Mouse (Mus musculus) urinary bladder, adult 2 months (tissue): ENCODE data around the gene Pla2g5. TPM values are rescaled to one million over a fixed set of nuclear protein-coding genes. Genes with fewer than 3 reads are reported as not detected.

ENCODE experiments used
- DNase-seq: peaks from one replicate; pipeline ENCODE4 v3.0.0; 2022; ENCODE audit warnings: low spot score
- polyA plus RNA-seq: library from polyadenylated mRNA; depleted of rRNA; stranded (reverse); fragments of >200 nt; gene quantifications from 2 replicates; pipeline ENCODE4 v1.2.3, GENCODE M21; 2012

The Pla2g5 gene
- polyA plus RNA-seq, 1 experiment, result 0.73 TPM

DNA sequence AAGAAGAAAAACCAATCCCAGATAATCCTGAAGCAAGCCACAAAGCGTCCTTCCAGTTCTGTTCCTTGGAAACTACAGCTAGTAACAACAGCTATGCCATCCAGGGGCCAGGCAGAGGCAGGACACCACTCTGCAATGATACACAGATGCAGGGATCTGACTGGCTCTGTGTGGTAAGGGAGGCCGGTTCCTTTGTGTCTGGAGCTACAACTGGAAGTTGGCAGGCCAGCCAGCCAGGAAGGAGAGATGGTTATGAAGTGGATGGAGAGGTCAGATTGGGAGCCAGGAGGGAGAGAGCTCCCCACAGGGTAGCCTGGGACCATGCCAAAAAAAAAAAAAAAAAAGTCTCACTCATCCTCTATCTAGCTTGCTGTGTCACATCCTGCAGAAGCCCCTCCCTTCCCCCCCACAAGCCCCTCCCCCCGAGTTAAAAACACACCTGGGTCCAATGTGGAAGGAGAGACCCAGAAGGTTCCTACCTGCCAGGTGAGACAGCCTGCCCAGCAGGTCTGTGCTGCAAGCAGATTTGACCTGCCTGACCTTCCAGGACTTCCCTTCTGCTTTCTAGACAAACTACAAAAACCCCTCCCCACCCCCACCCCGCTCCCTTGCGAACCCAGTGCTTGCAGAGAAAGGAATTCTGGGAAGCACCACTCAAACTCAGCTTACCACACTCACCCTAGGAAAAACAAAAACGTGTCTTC is 66.6 kb downstream of the Pla2g5 start:
- DNase-seq, result no peak

DNA sequence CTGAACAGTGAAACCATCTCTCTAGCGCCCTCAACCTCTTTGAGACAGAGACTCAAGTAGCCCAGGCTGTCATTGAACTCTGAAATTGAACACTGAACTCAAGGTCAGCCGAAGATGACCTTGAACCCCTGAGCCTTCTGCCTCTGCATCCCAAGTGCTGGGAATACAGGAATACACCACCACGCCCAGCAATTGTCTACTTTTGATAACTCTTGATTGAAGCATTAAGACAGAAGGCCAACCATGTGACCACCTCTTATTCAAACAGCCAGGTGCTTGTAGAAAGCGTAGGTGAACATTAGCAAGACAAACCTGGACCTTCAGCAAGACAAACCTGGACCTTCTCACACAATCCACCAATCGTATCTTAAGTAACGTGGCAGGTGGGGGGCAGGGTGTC is 68.9 kb downstream of the Pla2g5 start:
- no peak for DNase-seq

DNA sequence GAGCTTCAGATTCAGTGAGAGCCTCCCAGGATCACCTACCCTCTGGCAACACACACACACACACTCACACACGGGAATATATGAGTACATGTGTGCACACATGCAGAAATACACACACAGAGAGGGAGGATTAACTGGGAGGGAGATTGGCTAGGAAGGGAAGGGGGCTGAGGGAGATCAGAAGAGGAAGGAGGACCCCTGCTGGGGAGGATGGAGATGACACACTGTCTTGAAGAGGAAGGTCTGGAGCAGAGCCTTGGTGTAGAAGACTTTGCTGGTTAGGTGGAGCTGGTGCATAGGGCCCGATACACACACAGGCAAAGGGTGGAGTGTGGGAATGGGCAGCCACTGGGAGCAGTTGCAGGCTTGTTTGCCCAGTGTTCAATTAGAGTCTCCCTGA is 70.0 kb downstream of the Pla2g5 start:
- DNase-seq, result no peak

DNA sequence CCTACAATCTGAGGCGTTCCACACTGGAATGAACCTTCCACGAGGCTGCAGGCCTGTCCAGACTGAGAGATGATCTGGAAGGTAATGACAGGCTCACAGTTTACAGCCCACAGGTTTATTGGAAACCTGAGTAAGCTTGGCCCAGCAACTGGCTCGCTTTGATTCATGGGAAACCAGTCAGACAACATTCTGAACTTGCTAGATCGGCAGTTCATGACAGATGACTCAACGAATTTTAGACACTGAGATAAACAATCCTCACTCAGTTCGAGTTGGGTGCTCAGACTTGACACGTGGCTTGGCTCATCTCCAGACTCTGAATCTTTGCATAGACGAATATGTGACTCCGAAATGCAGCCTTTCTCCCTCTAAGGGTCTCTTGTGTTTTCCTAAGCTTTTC is 70.7 kb downstream of the Pla2g5 start:
- no peak for DNase-seq

DNA sequence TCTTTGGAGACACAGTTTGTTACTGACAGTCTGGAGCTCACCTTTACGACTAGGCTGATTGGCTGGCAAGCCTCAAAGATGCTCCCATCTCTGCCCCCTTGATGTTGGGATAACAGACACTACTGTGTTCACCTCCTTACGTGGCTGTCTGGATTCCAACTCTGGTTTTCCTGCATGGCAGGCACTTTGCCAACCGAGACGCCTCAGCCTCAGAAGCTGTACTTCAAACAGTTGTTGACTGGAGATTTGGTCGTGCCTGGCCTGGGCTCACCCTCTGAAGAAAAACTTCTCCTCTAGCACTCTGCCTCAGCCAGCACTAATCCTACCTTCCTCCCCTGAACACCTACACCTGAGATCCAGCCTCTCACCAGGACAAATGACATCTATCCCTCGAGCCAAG is 71.8 kb downstream of the Pla2g5 start:
- DNase-seq, result no peak

DNA sequence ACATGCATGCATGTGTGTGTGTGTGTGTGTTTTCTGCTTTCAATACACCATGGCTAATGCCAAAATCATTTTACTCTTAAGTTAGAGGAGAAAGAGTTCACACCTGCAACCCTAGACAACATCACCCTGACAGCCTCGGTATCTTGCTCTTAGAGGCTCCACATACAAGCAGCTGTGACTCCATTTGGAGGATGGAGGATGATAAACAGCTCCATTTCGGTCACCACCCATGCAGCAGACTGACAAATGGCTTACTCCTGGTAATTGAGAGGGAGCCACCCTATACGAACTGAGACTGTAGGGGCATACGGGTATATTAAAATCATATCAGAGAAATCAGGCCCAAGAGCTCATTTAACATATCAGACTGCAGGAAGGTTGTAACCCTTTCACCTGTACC is 74.9 kb downstream of the Pla2g5 start:
- no peak for DNase-seq

DNA sequence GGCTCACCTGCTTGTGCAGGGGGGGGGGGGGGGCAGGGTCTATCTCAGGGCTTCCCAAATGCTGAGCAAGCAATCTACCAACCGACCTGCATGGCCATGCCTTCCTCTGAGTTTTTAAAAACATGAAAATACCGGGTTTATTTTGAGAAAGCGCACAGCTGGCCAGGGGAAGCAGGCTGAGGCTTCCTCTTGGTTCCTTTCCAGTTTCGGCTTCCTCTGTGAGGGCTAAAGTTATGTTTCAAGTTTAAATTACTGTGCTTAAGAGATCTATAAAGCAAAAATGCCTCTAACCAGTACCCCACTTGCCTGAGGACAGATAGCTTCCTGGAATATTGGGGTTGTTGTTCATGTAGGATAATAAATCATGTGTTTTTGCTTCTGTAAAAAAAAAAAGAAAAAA is 77.1 kb downstream of the Pla2g5 start:
- no peak for DNase-seq

DNA sequence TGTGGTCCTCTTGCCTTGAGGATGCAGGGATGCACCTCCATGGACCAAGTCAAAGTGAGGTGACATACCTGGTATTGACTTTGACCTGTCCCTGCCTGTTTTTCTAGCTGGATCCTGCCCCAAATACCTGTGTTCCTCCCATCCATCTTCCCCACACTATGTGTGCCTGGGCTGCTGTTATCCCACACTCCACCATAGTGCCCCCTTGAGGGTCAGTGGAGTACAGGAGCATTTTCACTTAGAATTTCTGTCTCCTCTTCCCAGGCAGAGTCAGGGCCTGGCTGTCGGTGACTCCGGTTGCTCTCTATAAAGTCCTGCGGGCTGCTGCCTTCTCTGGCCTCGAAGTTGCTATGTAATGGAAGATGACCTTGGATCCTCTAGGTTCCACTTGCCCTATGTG is 77.6 kb downstream of the Pla2g5 start:
- no peak for DNase-seq

DNA sequence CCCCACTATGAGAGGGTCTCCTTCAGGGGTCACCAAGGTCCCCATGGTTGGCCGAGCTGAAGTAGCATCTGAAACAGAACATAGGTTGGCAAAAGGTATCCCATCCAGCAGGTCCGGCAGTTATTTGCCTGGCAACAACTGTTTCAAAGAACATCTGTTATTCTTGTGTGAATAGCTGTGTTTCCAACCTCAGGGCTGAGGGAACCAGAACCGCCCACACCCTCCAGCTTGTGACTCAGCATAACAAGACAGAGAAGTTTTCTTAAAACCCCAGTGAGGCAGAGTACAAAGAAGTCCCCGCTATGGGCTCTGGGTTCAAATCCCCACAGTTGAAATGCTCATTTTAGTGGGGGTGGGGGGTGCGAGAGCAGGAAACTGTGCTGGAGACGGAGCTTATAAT is 81.2 kb downstream of the Pla2g5 start:
- no peak for DNase-seq

DNA sequence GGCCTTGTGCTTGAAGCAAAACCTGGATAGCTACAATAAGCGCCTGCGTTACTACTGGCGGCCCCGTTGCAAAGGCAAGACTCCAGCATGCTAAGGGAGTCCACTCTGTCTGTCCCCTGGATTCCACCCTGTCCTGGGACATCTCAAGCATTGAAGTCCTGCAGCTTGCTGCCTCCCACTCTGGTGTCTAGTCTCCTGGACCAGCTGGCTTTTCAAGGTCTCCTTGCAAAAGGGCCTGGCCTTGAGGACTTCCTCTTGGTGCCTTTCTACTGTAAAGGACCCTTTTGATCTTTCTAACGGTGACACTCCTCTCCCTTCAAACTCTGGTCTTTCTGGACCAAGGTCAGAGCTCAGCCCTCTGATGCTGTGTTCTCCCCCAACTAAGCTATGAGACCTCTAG is 83.0 kb downstream of the Pla2g5 start:
- no peak for DNase-seq

DNA sequence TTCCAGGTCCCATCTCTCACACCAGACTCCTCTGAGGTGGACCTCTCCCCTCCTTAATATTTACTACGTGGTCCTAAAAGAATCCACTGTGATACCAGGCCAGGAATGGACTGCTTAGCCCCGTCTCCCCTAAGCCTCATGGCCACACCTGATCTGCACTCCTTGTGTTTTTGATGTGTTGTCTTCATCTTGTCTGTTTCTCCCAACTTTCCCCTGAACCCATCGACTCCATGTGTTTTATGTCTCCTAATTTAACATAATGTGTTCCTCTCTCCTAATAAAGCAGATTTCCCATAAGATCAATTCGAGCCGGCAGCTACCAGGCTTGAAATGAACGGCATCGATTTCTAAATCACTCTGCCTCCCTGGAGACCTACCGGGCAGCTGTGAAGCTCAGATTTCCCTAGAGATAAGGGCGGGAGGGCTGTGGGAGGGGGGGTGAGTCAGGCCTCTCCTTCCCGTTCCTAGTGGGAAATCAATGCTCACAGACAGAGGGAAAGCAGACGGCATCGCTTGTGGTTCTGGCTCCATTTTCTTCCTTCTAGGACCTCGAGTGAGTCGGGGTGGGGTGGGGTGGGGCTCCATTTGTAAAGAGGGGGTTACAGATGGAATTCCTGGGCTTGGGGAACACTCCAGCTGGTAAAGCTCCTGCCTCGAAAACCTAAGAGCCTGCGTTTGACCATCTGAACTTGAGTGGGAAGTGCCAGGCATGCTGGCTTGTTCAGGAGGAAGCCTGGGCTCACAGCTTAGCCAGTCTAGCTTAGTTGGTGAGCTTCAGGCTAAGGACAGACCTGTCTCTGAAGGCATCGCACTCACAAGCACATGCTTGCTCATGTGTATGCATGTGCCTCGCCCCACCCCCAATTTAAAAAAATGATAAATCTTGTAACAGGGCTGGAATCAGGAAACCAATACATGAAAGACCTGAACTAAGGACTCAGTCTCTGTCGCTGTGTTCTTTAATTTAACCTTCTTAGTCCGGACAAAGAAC is 85.6 kb downstream of the Pla2g5 start:
- DNase-seq, result no peak

DNA sequence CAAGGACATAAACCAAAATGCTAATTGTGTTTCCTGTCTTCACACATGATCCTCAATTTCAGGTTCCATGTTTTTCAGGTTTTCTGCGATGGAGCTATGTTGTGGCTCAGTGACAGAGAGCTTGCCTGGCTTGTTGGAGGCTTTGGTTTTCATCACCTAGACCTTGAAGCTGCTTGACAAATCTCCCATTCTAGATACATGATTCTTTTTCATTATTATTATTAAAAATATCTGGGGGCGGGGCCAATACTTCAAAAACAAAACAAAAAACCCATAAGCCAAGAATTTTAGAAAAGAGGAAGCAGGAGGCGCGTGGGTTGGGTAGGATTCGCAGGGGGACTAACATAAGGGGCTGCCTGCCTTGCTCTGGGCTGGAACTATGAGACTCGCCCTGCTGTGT is 87.8 kb downstream of the Pla2g5 start, which contains the start of gene Pla2g2d:
TSS of gene Pla2g2d (plus strand) at position 301 of the 400 bp plus-strand sequence.
- DNase-seq, result no peak

DNA sequence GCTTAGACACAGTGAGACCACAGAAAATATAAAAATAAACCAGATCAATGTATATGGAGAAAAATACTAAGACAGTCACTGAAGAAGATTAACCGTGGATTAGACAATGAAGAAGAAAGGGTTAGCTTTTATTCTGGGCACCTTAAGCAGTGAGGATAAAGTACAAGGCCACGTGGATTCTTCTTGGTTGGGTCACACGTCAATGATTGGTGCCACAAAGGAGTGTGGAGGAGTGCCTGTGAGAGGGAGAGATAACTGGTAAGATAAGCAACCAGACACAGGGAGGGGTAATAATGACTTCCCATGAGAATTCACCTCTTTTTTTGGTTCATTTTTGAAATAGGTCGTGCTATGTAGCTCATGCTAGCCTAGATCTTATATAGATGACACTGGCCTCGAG is 90.9 kb downstream of the Pla2g5 start:
- DNase-seq, result no peak

DNA sequence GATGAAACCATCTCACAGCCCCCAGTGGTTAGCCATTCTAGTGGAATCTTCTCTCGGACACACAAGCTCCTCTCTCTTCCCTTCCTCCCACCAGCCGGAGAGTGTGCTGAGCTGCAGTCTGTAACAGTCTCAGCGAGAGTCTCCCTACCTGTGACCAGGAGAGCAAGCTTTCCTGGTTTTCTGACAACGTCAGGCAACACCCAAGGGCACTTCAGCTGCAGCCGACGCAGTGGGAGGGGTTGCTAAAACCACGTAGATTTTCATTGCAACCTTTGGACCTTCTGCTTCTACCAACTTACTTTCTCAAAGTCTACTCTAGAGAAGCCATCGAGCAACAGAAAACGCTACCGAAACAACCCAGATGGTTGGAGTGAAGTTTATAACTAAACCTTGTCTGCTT is 91.3 kb downstream of the Pla2g5 start:
- DNase-seq, result no peak

DNA sequence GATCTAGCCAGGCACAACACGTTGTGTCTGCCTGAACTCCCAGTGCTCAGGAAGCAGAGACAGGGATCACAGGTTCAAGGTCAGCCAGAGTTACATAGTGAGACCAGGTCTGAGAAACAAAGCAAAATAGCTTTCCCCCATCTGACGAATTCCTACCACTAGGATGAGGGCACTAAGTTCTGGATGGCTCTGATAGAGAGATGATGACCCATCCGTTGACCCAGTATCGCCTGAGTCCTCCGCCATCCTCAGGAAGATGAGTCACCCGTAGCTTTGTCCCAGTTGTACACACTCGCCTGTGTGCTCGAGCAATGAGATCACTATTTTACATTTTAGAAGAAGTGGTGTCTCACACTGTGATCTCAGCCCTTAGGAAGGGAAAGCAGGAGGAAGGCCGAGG is 101.0 kb downstream of the Pla2g5 start:
- DNase-seq, result no peak

DNA sequence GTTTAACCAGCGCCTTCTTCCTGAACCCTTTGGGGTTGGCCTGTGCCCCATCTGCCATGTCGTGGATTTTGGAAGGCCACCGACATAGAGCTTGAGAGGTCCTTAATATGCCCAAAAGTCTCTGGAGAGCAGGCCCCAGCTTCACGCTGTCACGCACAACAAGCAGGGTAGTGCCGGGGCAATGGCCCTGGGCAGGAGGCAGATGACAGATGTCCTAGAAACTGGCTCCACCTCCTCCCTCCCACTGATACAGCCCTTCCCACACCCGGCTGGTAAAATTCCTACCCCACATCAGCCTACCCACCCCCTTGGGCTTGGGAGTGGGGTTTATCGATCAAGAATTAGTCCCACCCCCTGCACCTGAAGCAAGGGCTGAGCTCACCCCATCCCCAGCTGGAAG is 105.9 kb downstream of the Pla2g5 start, which contains the start of gene Pla2g2f:
TSS of gene Pla2g2f (minus strand) at position 211 of the 400 bp plus-strand sequence.
- no peak for DNase-seq

DNA sequence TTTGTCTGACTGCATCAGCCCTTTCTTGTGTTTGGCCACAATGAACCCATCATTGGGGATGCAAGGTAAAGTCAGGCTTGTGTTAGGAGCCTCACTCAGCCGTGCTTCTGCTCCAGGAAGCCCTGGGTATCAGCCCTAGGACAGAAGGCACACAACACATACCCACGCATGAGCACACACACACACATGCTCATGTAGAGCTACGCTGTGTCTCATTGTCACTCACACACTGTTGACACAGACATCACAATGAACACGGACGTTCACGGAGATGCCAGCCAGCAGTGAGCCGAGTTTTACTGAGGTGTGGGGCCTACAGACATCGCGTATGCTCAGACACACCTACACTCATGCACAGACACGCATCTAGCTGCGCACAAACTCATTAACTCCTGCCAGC is 107.3 kb downstream of the Pla2g5 start:
- no peak for DNase-seq

DNA sequence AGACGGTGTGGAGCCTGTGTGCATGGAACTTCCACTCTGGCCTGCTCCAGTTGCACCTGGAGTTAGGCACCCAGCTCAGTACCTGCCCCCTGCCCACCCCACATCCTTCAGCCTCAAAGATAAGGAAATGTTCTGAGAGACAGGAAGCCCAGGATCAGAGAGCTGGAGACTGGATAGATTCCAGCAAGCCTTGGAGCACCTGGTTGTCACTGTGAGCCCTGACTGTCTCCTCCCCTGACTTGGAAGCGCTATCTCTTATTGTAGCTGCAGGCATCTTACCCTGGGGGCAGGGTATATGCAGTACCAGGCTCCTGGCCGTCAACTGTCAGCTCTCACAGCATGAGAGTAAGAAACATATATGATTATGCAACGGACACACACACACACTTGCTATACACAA is 107.8 kb downstream of the Pla2g5 start:
- no peak for DNase-seq

DNA sequence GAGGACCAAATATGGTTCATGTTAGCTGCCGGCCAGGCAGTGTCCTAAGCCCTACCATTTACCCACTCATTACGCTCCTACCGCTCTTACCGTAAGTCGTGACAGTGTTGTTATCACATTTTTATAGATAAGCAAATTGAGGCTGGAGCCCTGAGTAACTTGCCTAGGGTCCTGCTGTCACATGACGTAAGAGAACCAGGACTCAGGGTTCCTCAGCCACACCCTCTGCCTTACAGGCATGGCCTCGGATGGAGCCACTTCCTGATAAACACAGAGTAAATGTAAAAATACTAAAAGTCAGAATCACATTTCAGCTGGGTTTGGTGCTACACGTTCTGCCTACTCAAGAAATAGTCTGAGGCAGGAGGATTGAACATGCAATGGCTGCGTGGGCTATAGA is 108.8 kb downstream of the Pla2g5 start:
- DNase-seq, result no peak

DNA sequence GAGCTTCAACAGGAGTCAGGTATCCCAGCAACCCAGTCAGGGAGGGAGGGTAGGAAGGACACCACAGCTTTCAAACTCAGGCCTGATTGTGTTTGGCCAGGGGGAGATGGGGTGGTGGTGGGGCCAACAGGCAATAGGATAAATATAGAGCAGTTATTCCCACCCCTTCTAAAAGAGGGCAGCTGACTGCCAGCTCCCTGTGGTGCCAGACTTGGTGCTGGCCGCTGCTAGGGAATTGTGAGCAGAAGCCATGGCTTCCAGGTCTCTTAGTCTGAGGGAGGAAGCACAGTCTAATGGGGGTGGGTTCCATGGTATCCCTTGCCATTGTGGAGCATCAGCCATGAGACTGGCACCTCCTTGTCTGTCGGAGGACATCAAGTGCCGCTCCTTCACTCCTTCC is 109.7 kb downstream of the Pla2g5 start:
- no peak for DNase-seq

DNA sequence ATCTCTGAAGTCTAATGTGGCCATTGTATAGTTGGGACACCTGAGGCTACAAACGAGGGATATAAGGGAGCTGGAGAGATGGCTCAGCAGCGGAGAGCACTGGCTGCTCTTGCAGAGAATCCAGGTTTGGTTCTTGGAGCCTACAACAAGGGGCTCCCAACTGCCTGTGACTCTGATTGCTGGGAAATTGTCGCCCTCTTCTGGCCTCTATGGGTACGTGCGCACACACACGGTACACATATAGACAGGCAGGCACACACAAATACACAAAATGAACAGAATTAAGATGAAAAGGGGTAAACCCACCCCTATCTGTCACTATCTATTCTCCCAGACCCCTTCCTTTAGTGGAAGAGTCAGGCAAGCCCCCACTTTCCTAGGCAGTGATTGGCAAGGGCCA is 110.7 kb downstream of the Pla2g5 start:
- no peak for DNase-seq
